Mouse (Mus musculus): ENCODE data around the gene Arl4d.
"Not testable (repeated sequence)": the region's sequence is repeated elsewhere in the genome, so short reads cannot be mapped to it uniquely, and the experiment has no call there.

Arl4d gene

GRCm38 (mm10) chr11:101664825-101665635 is at the start of gene Arl4d:
TSS of gene Arl4d (plus strand) at chr11:101665541.
- peak; percentile 94 for DNase-seq (ENCODE audit: low read depth, low spot score)

- DNase-seq (ENCODE audit: low read depth, low spot score), result no peak
Measured at GRCm38 (mm10) chr11:101616104-101616503, 49.2 kb upstream of the Arl4d start.

- DNase-seq (ENCODE audit: low read depth, low spot score), result no peak
Measured at GRCm38 (mm10) chr11:101616948-101617767, 48.2 kb upstream of the Arl4d start.

GRCm38 (mm10) chr11:101617849-101618248 is 47.5 kb upstream of the Arl4d start:
- no peak for DNase-seq (ENCODE audit: low read depth, low spot score)

GRCm38 (mm10) chr11:101618596-101618995 is 46.7 kb upstream of the Arl4d start:
- no peak for DNase-seq (ENCODE audit: low read depth, low spot score)

GRCm38 (mm10) chr11:101620022-101620655 is 45.2 kb upstream of the Arl4d start:
- DNase-seq (ENCODE audit: low read depth, low spot score), result not testable (repeated sequence)

- DNase-seq (ENCODE audit: low read depth, low spot score), result no peak
Measured at GRCm38 (mm10) chr11:101626649-101626994, 38.7 kb upstream of the Arl4d start.

GRCm38 (mm10) chr11:101626995-101627856 is 38.1 kb upstream of the Arl4d start, which contains the start of gene Rdm1:
TSS of gene Rdm1 (plus strand) at chr11:101627195.
- peak; percentile 76 for DNase-seq (ENCODE audit: low read depth, low spot score)

GRCm38 (mm10) chr11:101627857-101628559 is 37.3 kb upstream of the Arl4d start:
- peak; percentile 78 for DNase-seq (ENCODE audit: low read depth, low spot score)

GRCm38 (mm10) chr11:101628733-101629417 is 36.5 kb upstream of the Arl4d start:
- DNase-seq (ENCODE audit: low read depth, low spot score), result not testable (repeated sequence)

GRCm38 (mm10) chr11:101635660-101636059 is 29.7 kb upstream of the Arl4d start:
- DNase-seq (ENCODE audit: low read depth, low spot score), result no peak

- DNase-seq (ENCODE audit: low read depth, low spot score), result no peak
Measured at GRCm38 (mm10) chr11:101639761-101640160, 25.6 kb upstream of the Arl4d start.

- peak; percentile 64 for DNase-seq (ENCODE audit: low read depth, low spot score)
Measured at GRCm38 (mm10) chr11:101640857-101641709, 24.3 kb upstream of the Arl4d start.

GRCm38 (mm10) chr11:101641710-101642642 is 23.4 kb upstream of the Arl4d start:
- not testable (repeated sequence) for DNase-seq (ENCODE audit: low read depth, low spot score)

- no peak for DNase-seq (ENCODE audit: low read depth, low spot score)
Measured at GRCm38 (mm10) chr11:101642931-101643330, 22.4 kb upstream of the Arl4d start.

- DNase-seq (ENCODE audit: low read depth, low spot score), result no peak
Measured at GRCm38 (mm10) chr11:101644591-101644990, 20.8 kb upstream of the Arl4d start.

GRCm38 (mm10) chr11:101645043-101645410 is 20.3 kb upstream of the Arl4d start:
- DNase-seq (ENCODE audit: low read depth, low spot score), result not testable (repeated sequence)

All from retina, adult 2 months (tissue).